Mouse (Mus musculus) heart, adult 2 months (tissue): ENCODE measurements around the gene Pcsk7.

Experiments used
- CTCF ChIP-seq: fragments of 200-600 bp; IDR thresholded peaks from 2 replicates; pipeline ENCODE4 v1.8.1; 2022; ENCODE audit warnings: antibody characterized with exemption, mild to moderate bottlenecking, moderate library complexity
- EP300 ChIP-seq: fragments of 200-500 bp; IDR thresholded peaks from 2 replicates; pipeline ENCODE4 v1.6.1; 2011; ENCODE audit warnings: low read depth, low read length, control low read depth; ENCODE audit not compliant: insufficient read depth
- POLR2A ChIP-seq: fragments of 200-500 bp; IDR thresholded peaks from 2 replicates; pipeline ENCODE4 v1.6.1; 2011; ENCODE audit warnings: mild to moderate bottlenecking, low read depth, low read length, control low read depth; ENCODE audit not compliant: insufficient read depth

- TF ChIP-seq POLR2A, result no peak
- TF ChIP-seq CTCF, result no peak
- TF ChIP-seq EP300, result no peak
Measured at GRCm38 (mm10) chr9:45941329-45941888, 35.1 kb downstream of the Pcsk7 start.
